Mouse (Mus musculus) kidney, postnatal 0 days (tissue): ENCODE data around the gene Atp5c1. TPM values are rescaled to one million over a fixed set of nuclear protein-coding genes. Genes with fewer than 3 reads are reported as not detected.
A peak's percentile ranks its signal among the peaks of the same experiment; 100 is the strongest.

Experiments used
- ATAC-seq: fragments of 200-750 bp; cut with Nextera tagmentation; replicated peaks from 2 replicates; pipeline ENCODE4 v1.8.0; 2017; ENCODE audit warnings: low read depth, moderate number of reproducible peaks, moderate TSS enrichment, moderate library complexity; ENCODE audit not compliant: low FRiP score
- DNase-seq: peaks from one replicate; pipeline ENCODE4 v3.0.0-alpha.2; 2016; ENCODE audit warnings: low spot score
- H3K27ac ChIP-seq: fragments of 300-500 bp; sonication (generic); 2 replicates; pipeline ENCODE4 v1.5.1; 2014; ENCODE audit warnings: mild to moderate bottlenecking
- H3K27me3 ChIP-seq: fragments of 300-500 bp; sonication (generic); 2 replicates; pipeline ENCODE4 v1.6.1; 2014; ENCODE audit warnings: low read length, mixed read lengths; ENCODE audit not compliant: insufficient read depth
- H3K36me3 ChIP-seq: fragments of 300-500 bp; sonication (generic); 2 replicates; pipeline ENCODE4 v1.6.1; 2014; ENCODE audit warnings: low read length, mixed read lengths; ENCODE audit not compliant: insufficient read depth
- H3K4me1 ChIP-seq: fragments of 300-500 bp; sonication (generic); replicated peaks from 2 replicates; pipeline ENCODE4 v1.6.1; 2014; ENCODE audit warnings: antibody characterized with exemption, low read length, mixed read lengths; ENCODE audit not compliant: insufficient read depth
- H3K4me2 ChIP-seq: fragments of 300-500 bp; sonication (generic); 2 replicates; pipeline ENCODE4 v1.6.1; 2014; ENCODE audit warnings: mild to moderate bottlenecking, low read length, moderate library complexity, mixed read lengths
- H3K4me3 ChIP-seq: fragments of 300-500 bp; sonication (generic); replicated peaks from 2 replicates; pipeline ENCODE4 v1.5.1; 2014; ENCODE audit warnings: low read depth, low read length
- H3K9ac ChIP-seq: fragments of 300-500 bp; sonication (generic); 2 replicates; pipeline ENCODE4 v1.6.1; 2014; ENCODE audit warnings: low read depth, low read length
- H3K9me3 ChIP-seq: fragments of 300-500 bp; sonication (generic); replicated peaks from 2 replicates; pipeline ENCODE4 v1.6.1; 2016; ENCODE audit warnings: low read length, inconsistent platforms, mixed read lengths
- CTCF ChIP-seq: IDR thresholded peaks from 2 replicates; pipeline ENCODE4 v1.5.1; 2016; ENCODE audit warnings: antibody characterized with exemption, low read depth, mild to moderate bottlenecking, moderate library complexity
- WGBS: fragments of 180-500 bp; shearing (Covaris S2); extraction: QIAGEN DNeasy Blood & Tissue Kit; methylation state at CpG from one replicate; pipeline ENCODE4 v1.1.7; 2014; 5-methylcytosine and 5-hydroxymethylcytosine counted together
- polyA plus RNA-seq: library from polyadenylated mRNA; unstranded; fragments of >200 nt; fragmentation: Nextera tagmentation; extraction: Ambion mirVana; gene quantifications from 2 replicates; pipeline ENCODE4 v1.2.1, GENCODE M21; 2015

The Atp5c1 gene
- polyA plus RNA-seq, 1 experiment from 2014 or later, result 1,000 TPM

DNA sequence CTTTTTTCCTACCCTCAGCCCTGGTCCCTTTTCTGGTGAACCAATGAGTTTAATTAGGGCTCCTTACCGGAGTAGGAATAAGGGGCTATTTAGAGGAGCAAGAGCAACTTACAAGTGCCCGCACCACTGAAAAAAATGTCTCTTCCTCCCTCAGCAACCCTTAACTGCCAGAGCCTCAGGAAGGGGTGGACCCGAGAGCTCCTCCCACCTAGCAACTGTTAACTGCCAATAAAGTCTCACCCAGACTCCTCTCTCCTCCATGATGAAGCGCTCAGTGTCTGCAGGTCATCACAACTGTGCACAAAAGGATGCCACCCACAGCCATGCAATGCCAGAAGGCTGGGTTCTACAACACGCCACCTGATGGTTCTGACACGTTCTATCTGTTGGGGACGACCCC is 8.6 kb downstream of the Atp5c1 start:
- 47% methylated on average over 7 of the region's 7 CpGs for WGBS
- no peak for TF ChIP-seq CTCF
- Histone ChIP-seq H3K4me2 (no peak overlapping the region), H3K27ac (no peak overlapping the region), H3K9ac (no peak overlapping the region), H3K4me3 (no peak overlapping the region), H3K27me3 (no peaks in the 10 kb centered on the region), H3K4me1 (no peaks in the 10 kb centered on the region), H3K36me3 (peaks cover 9% of the 10 kb centered on the region; the same call in 1 of the 2 replicates), H3K9me3 (no peaks in the 10 kb centered on the region)
- DNase-seq (no peak), ATAC-seq (no peak)

DNA sequence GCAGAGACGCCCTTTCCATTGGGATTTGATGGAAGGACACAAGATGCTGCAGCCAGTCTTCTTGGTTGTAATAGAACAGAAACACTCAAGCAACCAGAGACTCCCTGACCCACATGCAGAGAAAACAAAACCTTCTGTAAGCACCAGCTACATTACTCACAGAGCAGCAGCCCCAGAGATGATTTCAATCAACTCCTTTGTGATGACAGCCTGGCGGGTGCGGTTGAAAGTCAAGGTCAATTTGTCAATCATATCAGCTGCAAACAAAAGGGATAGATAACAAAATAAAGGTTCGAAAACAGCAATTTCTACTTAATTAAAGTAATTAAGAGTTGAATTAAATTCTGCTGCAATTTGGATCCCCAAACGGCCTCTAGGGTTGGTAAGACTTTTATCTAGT is 21.5 kb downstream of the Atp5c1 start:
- no peak for TF ChIP-seq CTCF
- no peaks in the 10 kb centered on the region for H3K4me1 ChIP-seq
- no peak overlapping the region for H3K9ac ChIP-seq
- no peak overlapping the region for H3K4me2 ChIP-seq
- ATAC-seq, result no peak
- no peaks in the 10 kb centered on the region for H3K9me3 ChIP-seq
- no peaks in the 10 kb centered on the region for H3K27me3 ChIP-seq
- no peak overlapping the region for H3K4me3 ChIP-seq
- 91% methylated on average over 5 of the region's 5 CpGs for WGBS
- no peak overlapping the region for H3K27ac ChIP-seq
- H3K36me3 ChIP-seq, result peaks cover 55% of the 10 kb centered on the region
- no peak for DNase-seq

DNA sequence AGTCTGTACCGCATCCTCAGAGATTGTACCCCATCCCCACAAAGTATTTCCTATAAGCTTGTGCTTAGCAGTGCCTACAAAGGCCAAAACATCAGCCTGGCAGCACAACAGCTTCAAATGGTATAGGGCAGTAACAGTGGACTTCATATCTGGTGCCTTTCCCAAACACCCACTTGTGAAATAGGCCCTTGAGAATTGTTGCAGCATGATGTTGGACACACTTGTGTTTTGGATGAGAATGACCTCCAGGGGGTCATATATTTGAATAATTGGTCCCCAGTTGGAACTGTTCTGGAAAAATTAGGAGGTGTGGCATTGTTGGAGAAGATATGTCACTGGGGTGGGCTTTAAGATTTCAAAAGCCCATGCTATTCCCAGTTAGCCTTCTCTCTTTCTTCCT is 28.3 kb downstream of the Atp5c1 start:
- DNase-seq, result no peak
- Histone ChIP-seq H3K9me3 (no peaks in the 10 kb centered on the region), H3K27me3 (no peaks in the 10 kb centered on the region), H3K4me3 (no peak overlapping the region), H3K4me1 (no peaks in the 10 kb centered on the region; the same call in 1 of the 2 replicates), H3K4me2 (no peak overlapping the region), H3K9ac (no peak overlapping the region), H3K36me3 (peaks cover 20% of the 10 kb centered on the region), H3K27ac (no peak overlapping the region)
- no peak for ATAC-seq
- TF ChIP-seq CTCF, result no peak
- WGBS, result 100% methylated on average over 1 of the region's 1 CpGs

DNA sequence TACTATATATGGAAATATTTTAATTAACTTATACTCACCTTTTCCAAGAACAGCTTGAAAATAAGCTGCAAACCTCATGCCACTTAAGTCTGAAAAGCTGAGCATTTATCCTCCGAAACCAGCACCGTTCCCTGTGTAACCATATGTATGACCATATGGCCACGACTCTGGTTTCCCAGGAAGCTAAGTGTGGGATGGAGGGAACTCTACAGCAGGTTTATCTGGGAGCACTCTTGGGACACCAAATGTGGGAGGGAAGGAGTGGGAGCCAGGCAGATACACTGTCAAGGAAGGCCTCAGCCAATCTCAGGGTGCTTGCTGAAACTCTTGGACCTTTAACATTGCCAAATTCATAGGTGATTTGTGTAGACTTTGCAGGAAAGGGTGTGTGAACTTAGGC is 29.4 kb downstream of the Atp5c1 start:
- Histone ChIP-seq H3K9me3 (no peaks in the 10 kb centered on the region), H3K4me3 (no peak overlapping the region), H3K27ac (no peak overlapping the region), H3K36me3 (peaks cover 11% of the 10 kb centered on the region), H3K4me1 (no peaks in the 10 kb centered on the region; the same call in 1 of the 2 replicates), H3K9ac (no peak overlapping the region), H3K27me3 (no peaks in the 10 kb centered on the region), H3K4me2 (no peak overlapping the region)
- ATAC-seq, result no peak
- 78% methylated on average over 3 of the region's 3 CpGs for WGBS
- no peak for DNase-seq
- no peak for TF ChIP-seq CTCF

DNA sequence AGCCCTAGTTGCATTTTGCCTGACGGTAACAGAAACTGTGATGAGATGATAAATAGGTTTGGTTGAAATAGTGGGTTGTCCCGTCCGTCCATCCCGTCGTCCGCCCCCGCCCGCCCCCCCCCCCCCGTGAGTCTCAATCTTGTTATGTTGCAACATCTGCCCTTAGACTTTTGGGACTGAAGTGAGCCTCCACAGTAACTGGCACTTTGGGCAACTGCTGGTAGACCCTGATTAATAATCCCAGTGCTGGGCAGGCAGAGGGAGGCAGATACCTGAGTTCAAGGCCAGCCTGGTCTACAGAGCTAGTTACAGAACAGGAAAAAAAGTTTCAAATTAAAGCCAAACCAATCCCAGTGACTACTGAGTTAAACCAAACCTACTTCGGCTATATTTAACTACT is 30.9 kb downstream of the Atp5c1 start:
- Histone ChIP-seq H3K36me3 (no peaks in the 10 kb centered on the region; the same call in 1 of the 2 replicates), H3K9ac (peak overlapping the region; percentile 78; the same call in 1 of the 2 replicates), H3K9me3 (no peaks in the 10 kb centered on the region), H3K4me1 (no peaks in the 10 kb centered on the region; the same call in 1 of the 2 replicates), H3K27ac (no peak overlapping the region), H3K4me2 (peak overlapping the region; percentile 64), H3K27me3 (no peaks in the 10 kb centered on the region), H3K4me3 (peak overlapping the region; percentile 84)
- WGBS, result 17% methylated on average over 10 of the region's 10 CpGs
- ATAC-seq (no peak), DNase-seq (no peak)
- TF ChIP-seq CTCF, result no peak

DNA sequence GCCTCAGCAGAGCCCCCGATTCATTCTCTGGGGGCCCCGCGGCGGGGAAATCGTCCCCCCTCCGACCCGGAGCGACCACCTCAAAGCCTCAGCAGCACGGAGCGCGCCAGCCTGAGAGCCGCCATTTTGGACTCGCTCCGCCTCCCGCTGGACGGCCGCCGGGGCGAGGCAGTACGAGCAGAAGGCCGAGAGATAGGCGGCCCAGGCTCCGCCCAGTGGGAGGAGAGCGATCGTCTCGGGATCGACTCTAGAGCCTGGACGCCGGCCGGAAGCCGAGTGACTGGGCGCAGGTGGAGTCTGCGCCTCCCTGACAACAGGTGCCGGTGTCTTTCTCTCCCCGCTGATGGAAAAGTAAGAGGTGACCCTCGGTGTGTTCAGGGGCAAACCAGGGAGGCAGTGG is 31.8 kb downstream of the Atp5c1 start, which contains the start of gene Taf3:
Taf3 (minus strand) TSS at position 136 of the 400 bp plus-strand sequence.
- Histone ChIP-seq H3K4me1 (no peaks in the 10 kb centered on the region; the same call in 1 of the 2 replicates), H3K9ac (peak within 1 kb of the TSS; percentile 78), H3K36me3 (no peaks in the 10 kb centered on the region), H3K27ac (no peak within 1 kb of the TSS; the same call in 1 of the 2 replicates), H3K4me3 (peak within 1 kb of the TSS; percentile 84), H3K4me2 (peak within 1 kb of the TSS; percentile 83), H3K27me3 (no peaks in the 10 kb centered on the region), H3K9me3 (no peaks in the 10 kb centered on the region)
- WGBS, result 0% methylated on average over 36 of the region's 36 CpGs
- DNase-seq (peak; percentile 96), ATAC-seq (peak; percentile 95)
- peak; percentile 20; the same call in 1 of the 2 replicates for TF ChIP-seq CTCF
